Mouse (Mus musculus) hindbrain, embryonic 13.5 days (tissue): ENCODE data around the gene Arhgap44. TPM values are rescaled to one million over a fixed set of nuclear protein-coding genes. Genes with fewer than 3 reads are reported as not detected.

ENCODE experiments used
- ATAC-seq: fragments of 200-750 bp; cut with Nextera tagmentation; 2 replicates; pipeline ENCODE4 v1.8.0; 2017; ENCODE audit warnings: moderate TSS enrichment; ENCODE audit not compliant: low FRiP score
- H3K27ac ChIP-seq: fragments of 300-500 bp; sonication (generic); 2 replicates; pipeline ENCODE4 v1.5.1; 2015; ENCODE audit warnings: inconsistent platforms, mild to moderate bottlenecking, moderate library complexity
- H3K27me3 ChIP-seq: fragments of 300-500 bp; sonication (generic); 2 replicates; pipeline ENCODE4 v1.6.1; 2015; ENCODE audit warnings: mild to moderate bottlenecking, inconsistent platforms
- H3K36me3 ChIP-seq: fragments of 300-500 bp; sonication (generic); 2 replicates; pipeline ENCODE4 v1.6.1; 2015; ENCODE audit warnings: mild to moderate bottlenecking, inconsistent platforms
- H3K4me1 ChIP-seq: fragments of 300-500 bp; sonication (generic); replicated peaks from 2 replicates; pipeline ENCODE4 v1.6.1; 2015; ENCODE audit warnings: inconsistent platforms
- H3K4me2 ChIP-seq: fragments of 300-500 bp; sonication (generic); 2 replicates; pipeline ENCODE4 v1.6.1; 2015; ENCODE audit warnings: inconsistent platforms, mild to moderate bottlenecking, moderate library complexity
- H3K4me3 ChIP-seq: fragments of 300-500 bp; sonication (generic); 2 replicates; pipeline ENCODE4 v1.5.1; 2015; ENCODE audit warnings: mild to moderate bottlenecking, inconsistent platforms
- H3K9ac ChIP-seq: fragments of 300-500 bp; sonication (generic); 2 replicates; pipeline ENCODE4 v1.6.1; 2015; ENCODE audit warnings: mild to moderate bottlenecking, inconsistent platforms
- H3K9me3 ChIP-seq: fragments of 300-500 bp; sonication (generic); 2 replicates; pipeline ENCODE4 v1.6.1; 2016; ENCODE audit warnings: inconsistent platforms
- WGBS: fragments of 180-500 bp; shearing (Covaris S2); methylation state at CpG from one replicate; pipeline ENCODE4 v1.1.7; 2015; 5-methylcytosine and 5-hydroxymethylcytosine counted together
- polyA plus RNA-seq: library from polyadenylated mRNA; unstranded; fragments of >200 nt; fragmentation: Nextera tagmentation; extraction: Ambion mirVana; gene quantifications from 2 replicates; pipeline ENCODE4 v1.2.1, GENCODE M21; 2015

Arhgap44 gene
- polyA plus RNA-seq, 1 experiment from 2014 or later, result 9.3 TPM

GRCm38 (mm10) chr11:65030201-65030600, 132.6 kb downstream of the Arhgap44 start:
- H3K9ac ChIP-seq, result no peak overlapping the region
- no peaks in the 10 kb centered on the region for H3K27me3 ChIP-seq
- ATAC-seq, result no peak
- no peak overlapping the region for H3K4me3 ChIP-seq
- no peaks in the 10 kb centered on the region for H3K4me1 ChIP-seq
- H3K4me2 ChIP-seq, result no peak overlapping the region
- H3K27ac ChIP-seq, result no peak overlapping the region
- peaks cover 46% of the 10 kb centered on the region for H3K36me3 ChIP-seq
- no peaks in the 10 kb centered on the region for H3K9me3 ChIP-seq
- 91% methylated on average over 1 of the region's 1 CpGs for WGBS

- 86% methylated on average over 5 of the region's 5 CpGs for WGBS
- Histone ChIP-seq H3K4me2 (no peak overlapping the region), H3K36me3 (peaks cover 44% of the 10 kb centered on the region), H3K4me1 (no peaks in the 10 kb centered on the region), H3K27ac (no peak overlapping the region), H3K9ac (no peak overlapping the region), H3K27me3 (no peaks in the 10 kb centered on the region), H3K4me3 (no peak overlapping the region), H3K9me3 (no peaks in the 10 kb centered on the region)
- ATAC-seq, result no peak
Observed at GRCm38 (mm10) chr11:65028049-65028448, 134.7 kb downstream of the Arhgap44 start.

GRCm38 (mm10) chr11:65022771-65023170, 140.0 kb downstream of the Arhgap44 start:
- Histone ChIP-seq H3K4me1 (no peaks in the 10 kb centered on the region), H3K27ac (no peak overlapping the region), H3K4me3 (no peak overlapping the region), H3K36me3 (peaks cover 44% of the 10 kb centered on the region), H3K27me3 (no peaks in the 10 kb centered on the region), H3K4me2 (no peak overlapping the region), H3K9ac (no peak overlapping the region), H3K9me3 (no peaks in the 10 kb centered on the region)
- ATAC-seq, result no peak
- WGBS, result 95% methylated on average over 11 of the region's 11 CpGs

GRCm38 (mm10) chr11:65020744-65021143, 142.0 kb downstream of the Arhgap44 start:
- Histone ChIP-seq H3K9me3 (no peaks in the 10 kb centered on the region), H3K4me2 (no peak overlapping the region), H3K9ac (no peak overlapping the region), H3K4me1 (no peaks in the 10 kb centered on the region), H3K36me3 (peaks cover 49% of the 10 kb centered on the region), H3K4me3 (no peak overlapping the region), H3K27me3 (no peaks in the 10 kb centered on the region), H3K27ac (no peak overlapping the region)
- no peak for ATAC-seq
- 88% methylated on average over 4 of the region's 4 CpGs for WGBS

GRCm38 (mm10) chr11:65016754-65017153, 146.0 kb downstream of the Arhgap44 start:
- Histone ChIP-seq H3K4me2 (no peak overlapping the region), H3K36me3 (peaks cover 32% of the 10 kb centered on the region), H3K27ac (no peak overlapping the region), H3K4me1 (no peaks in the 10 kb centered on the region), H3K9me3 (no peaks in the 10 kb centered on the region), H3K9ac (no peak overlapping the region), H3K27me3 (no peaks in the 10 kb centered on the region), H3K4me3 (no peak overlapping the region)
- WGBS, result 97% methylated on average over 1 of the region's 1 CpGs
- ATAC-seq, result no peak

GRCm38 (mm10) chr11:65013906-65014305, 148.9 kb downstream of the Arhgap44 start:
- no peaks in the 10 kb centered on the region for H3K27me3 ChIP-seq
- no peaks in the 10 kb centered on the region for H3K9me3 ChIP-seq
- no peak overlapping the region for H3K27ac ChIP-seq
- H3K4me2 ChIP-seq, result no peak overlapping the region
- H3K4me1 ChIP-seq, result no peaks in the 10 kb centered on the region
- 86% methylated on average over 6 of the region's 6 CpGs for WGBS
- ATAC-seq, result no peak
- no peak overlapping the region for H3K9ac ChIP-seq
- no peak overlapping the region for H3K4me3 ChIP-seq
- peaks cover 27% of the 10 kb centered on the region for H3K36me3 ChIP-seq

- no peak overlapping the region for H3K4me3 ChIP-seq
- peaks cover 63% of the 10 kb centered on the region for H3K36me3 ChIP-seq
- no peak overlapping the region for H3K9ac ChIP-seq
- no peak overlapping the region for H3K4me2 ChIP-seq
- H3K27ac ChIP-seq, result no peak overlapping the region
- H3K27me3 ChIP-seq, result no peaks in the 10 kb centered on the region
- no peak for ATAC-seq
- H3K4me1 ChIP-seq, result no peaks in the 10 kb centered on the region; the same call in 1 of the 2 replicates
- WGBS, result 90% methylated on average over 4 of the region's 4 CpGs
- no peaks in the 10 kb centered on the region for H3K9me3 ChIP-seq
Observed at GRCm38 (mm10) chr11:65006047-65006446, 156.7 kb downstream of the Arhgap44 start.

GRCm38 (mm10) chr11:65004836-65005235, 157.9 kb downstream of the Arhgap44 start:
- peaks cover 73% of the 10 kb centered on the region for H3K36me3 ChIP-seq
- ATAC-seq, result no peak
- H3K27me3 ChIP-seq, result no peaks in the 10 kb centered on the region
- H3K4me3 ChIP-seq, result no peak overlapping the region
- H3K4me1 ChIP-seq, result no peaks in the 10 kb centered on the region; the same call in 1 of the 2 replicates
- H3K27ac ChIP-seq, result no peak overlapping the region
- no peak overlapping the region for H3K4me2 ChIP-seq
- no peaks in the 10 kb centered on the region for H3K9me3 ChIP-seq
- WGBS, result 85% methylated on average over 3 of the region's 3 CpGs
- H3K9ac ChIP-seq, result no peak overlapping the region

- no peak for ATAC-seq
- peaks cover 84% of the 10 kb centered on the region for H3K36me3 ChIP-seq
- no peaks in the 10 kb centered on the region for H3K27me3 ChIP-seq
- H3K9me3 ChIP-seq, result no peaks in the 10 kb centered on the region
- H3K4me3 ChIP-seq, result no peak overlapping the region
- no peaks in the 10 kb centered on the region; the same call in 1 of the 2 replicates for H3K4me1 ChIP-seq
- no peak overlapping the region for H3K9ac ChIP-seq
- 80% methylated on average over 5 of the region's 5 CpGs for WGBS
- H3K27ac ChIP-seq, result no peak overlapping the region
- H3K4me2 ChIP-seq, result no peak overlapping the region
Observed at GRCm38 (mm10) chr11:65003611-65004010, 159.2 kb downstream of the Arhgap44 start.

- no peak for ATAC-seq
- no peak overlapping the region for H3K27ac ChIP-seq
- no peaks in the 10 kb centered on the region for H3K9me3 ChIP-seq
- no peak overlapping the region for H3K4me3 ChIP-seq
- no peak overlapping the region for H3K9ac ChIP-seq
- H3K4me1 ChIP-seq, result no peaks in the 10 kb centered on the region
- WGBS, result 93% methylated on average over 14 of the region's 14 CpGs
- peaks cover 97% of the 10 kb centered on the region for H3K36me3 ChIP-seq
- H3K4me2 ChIP-seq, result no peak overlapping the region
- H3K27me3 ChIP-seq, result no peaks in the 10 kb centered on the region
Observed at GRCm38 (mm10) chr11:65001729-65002128, 161.0 kb downstream of the Arhgap44 start.

GRCm38 (mm10) chr11:64999685-65000084, 163.1 kb downstream of the Arhgap44 start:
- H3K36me3 ChIP-seq, result peaks cover 92% of the 10 kb centered on the region
- no peak overlapping the region for H3K27ac ChIP-seq
- no peak overlapping the region for H3K4me3 ChIP-seq
- H3K4me2 ChIP-seq, result no peak overlapping the region
- 82% methylated on average over 5 of the region's 5 CpGs for WGBS
- ATAC-seq, result no peak
- H3K9ac ChIP-seq, result no peak overlapping the region
- no peaks in the 10 kb centered on the region for H3K27me3 ChIP-seq
- no peaks in the 10 kb centered on the region for H3K9me3 ChIP-seq
- no peaks in the 10 kb centered on the region for H3K4me1 ChIP-seq

- no peak for ATAC-seq
- no peaks in the 10 kb centered on the region for H3K4me1 ChIP-seq
- WGBS, result 94% methylated on average over 3 of the region's 3 CpGs
- H3K4me3 ChIP-seq, result no peak overlapping the region
- H3K27me3 ChIP-seq, result no peaks in the 10 kb centered on the region
- no peak overlapping the region for H3K27ac ChIP-seq
- H3K9ac ChIP-seq, result no peak overlapping the region
- H3K36me3 ChIP-seq, result peaks cover 92% of the 10 kb centered on the region
- H3K9me3 ChIP-seq, result no peaks in the 10 kb centered on the region
- H3K4me2 ChIP-seq, result no peak overlapping the region
Observed at GRCm38 (mm10) chr11:64998439-64998838, 164.3 kb downstream of the Arhgap44 start.

- H3K9me3 ChIP-seq, result no peaks in the 10 kb centered on the region
- WGBS, result 94% methylated on average over 2 of the region's 2 CpGs
- no peak for ATAC-seq
Observed at GRCm38 (mm10) chr11:64988556-64988955, 174.2 kb downstream of the Arhgap44 start.

More at GRCm38 (mm10) chr11:64988556-64988955, 174.2 kb downstream of the Arhgap44 start:
- Histone ChIP-seq H3K27ac (no peak overlapping the region), H3K36me3 (peaks cover 94% of the 10 kb centered on the region), H3K9ac (no peak overlapping the region), H3K4me1 (no peaks in the 10 kb centered on the region), H3K4me3 (no peak overlapping the region), H3K27me3 (no peaks in the 10 kb centered on the region), H3K4me2 (no peak overlapping the region)
